Mouse (Mus musculus): ENCODE results near the gene Manf. TPM values are rescaled to one million over a fixed set of nuclear protein-coding genes. Genes with fewer than 3 reads are reported as not detected.

Gene Manf
- 197 and 237 TPM in 2 replicates for polyA plus RNA-seq (2015; fragmentation: Nextera tagmentation; extraction: Ambion mirVana)

GRCm38 (mm10) chr9:106891829-106892551 lies at the start of gene Manf:
TSS of gene Manf (minus strand) at chr9:106891979.
- peak within 1 kb of the TSS; percentile 97 for H3K9ac ChIP-seq
- ATAC-seq (ENCODE audit: low read depth) (peak; percentile 96), DNase-seq (peak; percentile 98)
- no peaks in the 10 kb centered on the region for H3K9me3 ChIP-seq (replicated peaks)
- peak within 1 kb of the TSS; percentile 86 for H3K27ac ChIP-seq
- peaks cover 47% of the 10 kb centered on the region for H3K4me1 ChIP-seq (replicated peaks)
- under 1% methylated on average over 59 of the region's 59 CpGs for WGBS (ENCODE audit: insufficient replicate concordance)
- peaks cover 34% of the 10 kb centered on the region for H3K36me3 ChIP-seq
- no peaks in the 10 kb centered on the region for H3K27me3 ChIP-seq
- H3K4me3 ChIP-seq (replicated peaks), result peak within 1 kb of the TSS; percentile 90
- H3K4me2 ChIP-seq, result peak within 1 kb of the TSS; percentile 85

GRCm38 (mm10) chr9:106934998-106935397 lies 43.2 kb upstream of the Manf start:
- Histone ChIP-seq H3K36me3 (no peaks in the 10 kb centered on the region), H3K27me3 (no peaks in the 10 kb centered on the region), H3K4me2 (no peak overlapping the region), H3K4me3 (replicated peaks) (no peak overlapping the region), H3K9me3 (replicated peaks) (no peaks in the 10 kb centered on the region), H3K9ac (no peak overlapping the region), H3K27ac (no peak overlapping the region), H3K4me1 (replicated peaks) (no peaks in the 10 kb centered on the region)
- 58% methylated on average over 1 of the region's 1 CpGs for WGBS (ENCODE audit: insufficient replicate concordance)
- DNase-seq (no peak), ATAC-seq (ENCODE audit: low read depth) (no peak)

- WGBS (ENCODE audit: insufficient replicate concordance), result 61% methylated on average over 6 of the region's 6 CpGs
- no peaks in the 10 kb centered on the region for H3K36me3 ChIP-seq
- no peak overlapping the region for H3K4me2 ChIP-seq
- H3K4me1 ChIP-seq (replicated peaks), result no peaks in the 10 kb centered on the region
- H3K9ac ChIP-seq, result no peak overlapping the region
- no peak for DNase-seq
- ATAC-seq (ENCODE audit: low read depth), result no peak
- H3K27me3 ChIP-seq, result no peaks in the 10 kb centered on the region
- H3K9me3 ChIP-seq (replicated peaks), result no peaks in the 10 kb centered on the region
- no peak overlapping the region for H3K27ac ChIP-seq
- no peak overlapping the region for H3K4me3 ChIP-seq (replicated peaks)
Observed at GRCm38 (mm10) chr9:106914878-106915277, 23.1 kb upstream of the Manf start.

GRCm38 (mm10) chr9:106913759-106914158 lies 22.0 kb upstream of the Manf start:
- Histone ChIP-seq H3K9ac (no peak overlapping the region), H3K27ac (no peak overlapping the region), H3K36me3 (no peaks in the 10 kb centered on the region), H3K4me2 (no peak overlapping the region), H3K4me3 (replicated peaks) (no peak overlapping the region), H3K9me3 (replicated peaks) (no peaks in the 10 kb centered on the region), H3K27me3 (no peaks in the 10 kb centered on the region), H3K4me1 (replicated peaks) (no peaks in the 10 kb centered on the region)
- 7% methylated on average over 1 of the region's 1 CpGs for WGBS (ENCODE audit: insufficient replicate concordance)
- no peak for ATAC-seq (ENCODE audit: low read depth)
- DNase-seq, result no peak

GRCm38 (mm10) chr9:106911624-106912023 lies 19.8 kb upstream of the Manf start:
- no peak for DNase-seq
- Histone ChIP-seq H3K9me3 (replicated peaks) (no peaks in the 10 kb centered on the region), H3K9ac (no peak overlapping the region), H3K27me3 (no peaks in the 10 kb centered on the region), H3K4me1 (replicated peaks) (no peaks in the 10 kb centered on the region), H3K4me2 (no peak overlapping the region), H3K4me3 (replicated peaks) (no peak overlapping the region), H3K36me3 (no peaks in the 10 kb centered on the region), H3K27ac (no peak overlapping the region)
- 51% methylated on average over 1 of the region's 1 CpGs for WGBS (ENCODE audit: insufficient replicate concordance)
- ATAC-seq (ENCODE audit: low read depth), result no peak

- Histone ChIP-seq H3K9me3 (replicated peaks) (no peaks in the 10 kb centered on the region), H3K27ac (no peak overlapping the region), H3K36me3 (no peaks in the 10 kb centered on the region), H3K4me1 (replicated peaks) (no peaks in the 10 kb centered on the region), H3K9ac (no peak overlapping the region), H3K4me2 (no peak overlapping the region), H3K27me3 (no peaks in the 10 kb centered on the region), H3K4me3 (replicated peaks) (no peak overlapping the region)
- ATAC-seq (ENCODE audit: low read depth) (no peak; the same call in 1 of the 2 replicates), DNase-seq (no peak)
- 34% methylated on average over 5 of the region's 5 CpGs for WGBS (ENCODE audit: insufficient replicate concordance)
Observed at GRCm38 (mm10) chr9:106908715-106909114, 16.9 kb upstream of the Manf start.

- Histone ChIP-seq H3K9me3 (replicated peaks) (no peaks in the 10 kb centered on the region), H3K9ac (no peak overlapping the region), H3K36me3 (no peaks in the 10 kb centered on the region), H3K27ac (no peak overlapping the region), H3K4me2 (no peak overlapping the region), H3K27me3 (no peaks in the 10 kb centered on the region), H3K4me1 (replicated peaks) (no peaks in the 10 kb centered on the region), H3K4me3 (replicated peaks) (no peak overlapping the region)
- no peak for DNase-seq
- no peak for ATAC-seq (ENCODE audit: low read depth)
- 59% methylated on average over 3 of the region's 3 CpGs for WGBS (ENCODE audit: insufficient replicate concordance)
Observed at GRCm38 (mm10) chr9:106908174-106908573, 16.4 kb upstream of the Manf start.

GRCm38 (mm10) chr9:106906597-106906996 lies 14.8 kb upstream of the Manf start:
- Histone ChIP-seq H3K4me3 (replicated peaks) (no peak overlapping the region), H3K27ac (no peak overlapping the region), H3K4me2 (no peak overlapping the region), H3K27me3 (no peaks in the 10 kb centered on the region), H3K9ac (no peak overlapping the region), H3K9me3 (replicated peaks) (no peaks in the 10 kb centered on the region), H3K36me3 (no peaks in the 10 kb centered on the region), H3K4me1 (replicated peaks) (no peaks in the 10 kb centered on the region)
- 66% methylated on average over 8 of the region's 8 CpGs for WGBS (ENCODE audit: insufficient replicate concordance)
- DNase-seq, result no peak
- ATAC-seq (ENCODE audit: low read depth), result no peak

GRCm38 (mm10) chr9:106903791-106904134 lies 12.0 kb upstream of the Manf start:
- DNase-seq (no peak), ATAC-seq (ENCODE audit: low read depth) (no peak)
- no peak overlapping the region for H3K4me3 ChIP-seq (replicated peaks)
- H3K9me3 ChIP-seq (replicated peaks), result no peaks in the 10 kb centered on the region
- H3K27ac ChIP-seq, result no peak overlapping the region
- 0% methylated on average over 1 of the region's 1 CpGs for WGBS (ENCODE audit: insufficient replicate concordance)
- no peaks in the 10 kb centered on the region for H3K4me1 ChIP-seq (replicated peaks)
- no peak overlapping the region for H3K4me2 ChIP-seq
- no peaks in the 10 kb centered on the region for H3K27me3 ChIP-seq
- no peak overlapping the region for H3K9ac ChIP-seq
- no peaks in the 10 kb centered on the region for H3K36me3 ChIP-seq

- ATAC-seq (ENCODE audit: low read depth) (no peak), DNase-seq (no peak)
- no peak overlapping the region for H3K27ac ChIP-seq
- no peaks in the 10 kb centered on the region for H3K9me3 ChIP-seq (replicated peaks)
- H3K4me3 ChIP-seq (replicated peaks), result no peak overlapping the region
- H3K4me1 ChIP-seq (replicated peaks), result no peaks in the 10 kb centered on the region
- H3K36me3 ChIP-seq, result no peaks in the 10 kb centered on the region
- no peaks in the 10 kb centered on the region for H3K27me3 ChIP-seq
- 54% methylated on average over 4 of the region's 4 CpGs for WGBS (ENCODE audit: insufficient replicate concordance)
- H3K4me2 ChIP-seq, result no peak overlapping the region
- no peak overlapping the region for H3K9ac ChIP-seq
Observed at GRCm38 (mm10) chr9:106903099-106903790, 11.5 kb upstream of the Manf start.

- no peaks in the 10 kb centered on the region for H3K9me3 ChIP-seq (replicated peaks)
- 69% methylated on average over 7 of the region's 7 CpGs for WGBS (ENCODE audit: insufficient replicate concordance)
- H3K9ac ChIP-seq, result no peak overlapping the region
- H3K27ac ChIP-seq, result no peak overlapping the region
- DNase-seq (no peak), ATAC-seq (ENCODE audit: low read depth) (no peak)
- no peaks in the 10 kb centered on the region for H3K4me1 ChIP-seq (replicated peaks)
- H3K4me3 ChIP-seq (replicated peaks), result no peak overlapping the region
- no peak overlapping the region for H3K4me2 ChIP-seq
- H3K27me3 ChIP-seq, result no peaks in the 10 kb centered on the region
- H3K36me3 ChIP-seq, result no peaks in the 10 kb centered on the region
Observed at GRCm38 (mm10) chr9:106901596-106901995, 9.8 kb upstream of the Manf start.

- no peak overlapping the region for H3K4me3 ChIP-seq (replicated peaks)
- no peaks in the 10 kb centered on the region for H3K4me1 ChIP-seq (replicated peaks)
- H3K4me2 ChIP-seq, result no peak overlapping the region
- H3K9ac ChIP-seq, result no peak overlapping the region
- ATAC-seq (ENCODE audit: low read depth) (no peak), DNase-seq (no peak)
- H3K27ac ChIP-seq, result no peak overlapping the region
- WGBS (ENCODE audit: insufficient replicate concordance), result 68% methylated on average over 1 of the region's 1 CpGs
- H3K36me3 ChIP-seq, result no peaks in the 10 kb centered on the region
- H3K9me3 ChIP-seq (replicated peaks), result no peaks in the 10 kb centered on the region
- H3K27me3 ChIP-seq, result no peaks in the 10 kb centered on the region
Observed at GRCm38 (mm10) chr9:106898901-106899300, 7.1 kb upstream of the Manf start.
